ENCODE assay signal across 8 mouse cellular contexts in genomic region chr16:81330539-81330938, GRCm38 (mm10).
DNase-seq lines count a peak whose midpoint lies in the region; ATAC-seq and TF ChIP-seq lines count a peak whose summit lies in the region.

No protein-coding gene starts in this region.

- H3K36me3 ChIP-seq in E14TG2a.4 (ENCODE audit: insufficient read depth, low read length) = no peaks in the 10 kb centered on the region
- H3K36me3 ChIP-seq in midbrain, embryonic 14.5 days (ENCODE audit: control insufficient read depth, insufficient read depth, low read length) = no peaks in the 10 kb centered on the region

- H3K9me3 ChIP-seq in E14TG2a.4 (ENCODE audit: low read length) = no peaks in the 10 kb centered on the region
- H3K9me3 ChIP-seq in midbrain, embryonic 14.5 days (ENCODE audit: control insufficient read depth, low read length) = no peaks in the 10 kb centered on the region

- ATAC-seq in midbrain, embryonic 14.5 days (ENCODE audit: low FRiP score, low TSS enrichment) = no peak

- peak; percentile 48 for TF ChIP-seq CTCF in E14TG2a.4 (conservative IDR thresholded peaks at IDR 0.05; ENCODE audit: low read length)

- WGBS in midbrain, embryonic 14.5 days = 22% methylated on average over 2 of the region's 2 CpGs

- DNase-seq in heart, postnatal 36 days = peak; percentile 2 to 11
- DNase-seq in heart, adult 9 months (ENCODE audit: low spot score in 2 of 2) = no peak
- peak; percentile 14 for DNase-seq in c-Kit-positive CD71-negative TER-119-negative erythroid progenitor cells, embryonic 14.5 days (ENCODE audit: low read depth)
- peak; percentile 13 for DNase-seq in forelimb bud, embryonic 11.5 days (ENCODE audit: low read depth, low spot score)
- peak; percentile 51 for DNase-seq in left cerebral cortex, adult 11 months (ENCODE audit: low spot score)
- peak; percentile 82 for DNase-seq in midbrain, embryonic 14.5 days
- DNase-seq in yolk sac, embryonic 10.5 days (ENCODE audit: low spot score) = no peak

- H3K27ac ChIP-seq in midbrain, embryonic 14.5 days (replicated peaks; ENCODE audit: low read depth, low read length) = no peak overlapping the region

- no peaks in the 10 kb centered on the region for H3K27me3 ChIP-seq in E14TG2a.4 (ENCODE audit: insufficient read depth, low read length)
- H3K27me3 ChIP-seq in midbrain, embryonic 14.5 days (ENCODE audit: control insufficient read depth, insufficient read depth, low read length) = no peaks in the 10 kb centered on the region

- no peak overlapping the region for H3K4me3 ChIP-seq in E14TG2a.4 (replicated peaks; ENCODE audit: low read length)
- no peak overlapping the region for H3K4me3 ChIP-seq in midbrain, embryonic 14.5 days (replicated peaks; ENCODE audit: low read depth, low read length)

- H3K9ac ChIP-seq in midbrain, embryonic 14.5 days (replicated peaks; ENCODE audit: low read length) = no peak overlapping the region

- intact Hi-C loops in heart, postnatal 36 days (cut with DNase I) = no loop called here

- no peaks in the 10 kb centered on the region for H3K4me1 ChIP-seq in E14TG2a.4 (replicated peaks; ENCODE audit: low read depth, low read length)
- H3K4me1 ChIP-seq in midbrain, embryonic 14.5 days (ENCODE audit: control insufficient read depth, insufficient read depth, low read length) = no peaks in the 10 kb centered on the region

- H3K4me2 ChIP-seq in midbrain, embryonic 14.5 days (ENCODE audit: low read length) = no peak overlapping the region

Comparison
In these comparisons a context has a peak if more than half of its experiments do, and no peak if none do; other contexts are left out.
1. DNase-seq: peak in heart, postnatal 36 days (2 of 2), c-Kit-positive CD71-negative TER-119-negative erythroid progenitor cells, embryonic 14.5 days (single experiment), forelimb bud, embryonic 11.5 days (single experiment), left cerebral cortex, adult 11 months (single experiment) and midbrain, embryonic 14.5 days (single experiment); none in heart, adult 9 months (0 of 2) and yolk sac, embryonic 10.5 days (single experiment).